Mouse (Mus musculus): ENCODE measurements at regions not wholly inside any gene's neighbourhood (a gene's known extent, or its start where the extent isn't known, plus 50 kb on each side); places are given as distances from the start of the nearest gene placed in this dataset.

DNA sequence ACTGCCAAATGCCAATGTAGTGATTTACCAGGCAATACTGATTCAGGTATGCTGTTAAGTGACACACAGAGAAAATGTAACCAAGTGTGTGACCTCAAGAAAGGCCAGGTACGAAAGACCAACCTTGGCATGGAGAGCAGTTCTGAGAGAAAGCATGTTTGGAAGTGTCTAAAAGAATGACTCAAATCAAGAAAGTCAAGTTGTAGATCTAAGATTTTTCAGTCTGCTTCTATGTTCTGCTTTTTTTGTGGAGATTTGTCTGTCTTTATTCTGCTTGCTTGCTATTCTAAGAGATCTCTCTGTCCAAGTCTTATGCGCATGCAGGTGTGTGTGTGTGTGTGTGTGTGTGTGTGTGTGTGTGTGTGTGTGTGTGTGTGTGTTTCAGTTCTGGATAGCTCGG is 277.4 kb upstream of the Klf12 start:
- TF ChIP-seq CTCF (IDR thresholded peaks at IDR 0.05; ENCODE audit: low read depth, low read length), result no peak
- TF ChIP-seq POLR2A (IDR thresholded peaks at IDR 0.05; ENCODE audit: insufficient read depth, low read length), result no peak
- TF ChIP-seq EP300 (IDR thresholded peaks at IDR 0.05; ENCODE audit: insufficient read depth, low read depth, low read length), result no peak
